Mouse (Mus musculus) embryonic facial prominence, embryonic 15.5 days (tissue): ENCODE measurements around the gene Kcnk3. TPM values are rescaled to one million over a fixed set of nuclear protein-coding genes. Genes with fewer than 3 reads are reported as not detected.

ENCODE experiments used
- microRNA-seq: library from miRNA; unstranded; fragments of <30 nt; microRNA quantifications from one replicate; pipeline ENCODE4, GENCODE M21; 2016; ENCODE audit warnings: borderline number of aligned reads
- polyA plus RNA-seq: library from polyadenylated mRNA; unstranded; fragments of >200 nt; fragmentation: Nextera tagmentation; extraction: Ambion mirVana; gene quantifications from 2 replicates; pipeline ENCODE4 v1.2.1, GENCODE M21; 2015

Gene Kcnk3
- polyA plus RNA-seq, 1 experiment from 2014 or later = 1.3 TPM

Small RNA genes lying within 50 kb of the gene (microRNA-seq; reads per million reads assigned to microRNA genes)
- not detected for gene Mir5625

Other genes with a start within 250 kb of the Kcnk3 start
- gene Otof, start 126.2 kb upstream of the Kcnk3 start, polyA plus RNA-seq = 0.91 and 1.2 TPM in 2 replicates
- gene 1700001C02Rik, start 122.1 kb upstream of the Kcnk3 start, polyA plus RNA-seq = 6.7 and 19.1 TPM in 2 replicates
- gene Cib4, start 42.3 kb upstream of the Kcnk3 start, polyA plus RNA-seq = 0.29 TPM in 1 of 2 replicates, not detected in the other
- 30.2 and 30.3 TPM in 2 replicates for gene Slc35f6, start 59.8 kb downstream of the Kcnk3 start, polyA plus RNA-seq
- gene Cenpa, start 78.6 kb downstream of the Kcnk3 start, polyA plus RNA-seq = 216 and 218 TPM in 2 replicates
- 9.8 and 13.9 TPM in 2 replicates for gene Dpysl5, start 123.4 kb downstream of the Kcnk3 start, polyA plus RNA-seq
- 36.6 and 46.1 TPM in 2 replicates for gene Mapre3, start 226.5 kb downstream of the Kcnk3 start, polyA plus RNA-seq